Mouse (Mus musculus): ENCODE data around the gene 4930558K02Rik.

DNA sequence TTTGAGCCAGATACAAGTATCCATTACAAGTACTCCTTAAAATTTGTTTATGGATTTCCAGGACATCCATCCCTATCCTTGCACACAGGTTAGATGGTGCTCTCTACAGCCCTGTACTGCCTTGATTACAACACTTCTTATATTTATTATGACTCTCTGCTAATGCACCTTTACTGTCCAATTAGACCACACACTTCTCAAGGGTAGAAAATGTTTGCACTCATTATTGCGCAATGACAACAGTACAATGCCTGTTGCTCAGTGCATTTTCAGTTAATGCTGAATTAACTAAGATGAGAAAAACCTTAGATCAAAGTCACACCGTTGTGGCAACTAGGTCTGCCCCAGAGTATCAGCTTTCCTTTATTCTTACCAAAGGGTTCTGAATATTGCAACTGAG lies 51.5 kb downstream of the 4930558K02Rik start:
- TF ChIP-seq MYOD1 (IDR thresholded peaks at IDR 0.05; ENCODE audit: control insufficient read depth in 1 of 3, insufficient read length in 2 of 3, low read depth in 2 of 3) (no peak), TCF12 (IDR thresholded peaks at IDR 0.05; ENCODE audit: insufficient read depth, poor library complexity, severe bottlenecking) (no peak), POLR2AphosphoS2 (IDR thresholded peaks at IDR 0.05; ENCODE audit: insufficient read length, low read depth) (no peak), SRF (IDR thresholded peaks at IDR 0.05; ENCODE audit: control insufficient read depth, insufficient read length, low read depth) (no peak), POLR2A (IDR thresholded peaks at IDR 0.05; ENCODE audit: insufficient read length, low read depth) (no peak)
